Comparison of ENCODE assay signal across 9 mouse cellular contexts in genomic region chr6:72748421-72748820, GRCm38 (mm10). TPM values are rescaled to one million over a fixed set of nuclear protein-coding genes. Genes with fewer than 3 reads are reported as not detected.
DNase-seq lines count a peak whose midpoint lies in the region; ATAC-seq and TF ChIP-seq lines count a peak whose summit lies in the region.
"Had no signal": no experiment of that assay in that cellular context is flagged by ENCODE, and none has a peak within 500 bp of the region (broad histone marks: within the 10 kb centered on the region; RNA-seq: fewer than 3 reads in every experiment).

No protein-coding gene starts in this region.

- peaks cover 18% of the 10 kb centered on the region for H3K4me1 ChIP-seq in liver, postnatal 0 days (ENCODE audit: insufficient read depth)
- peaks cover 41% of the 10 kb centered on the region for H3K4me1 ChIP-seq in liver, embryonic 12.5 days
- peaks cover 36% of the 10 kb centered on the region for H3K4me1 ChIP-seq in brown adipose tissue, adult 24 weeks (ENCODE audit: control insufficient read depth, insufficient read depth, insufficient read length, low read length)
- peaks cover 47% of the 10 kb centered on the region for H3K4me1 ChIP-seq in limb, embryonic 14.5 days (ENCODE audit: control insufficient read depth, insufficient read depth, low read length)

- no peak for DNase-seq in gastrocnemius, adult 2 months
- DNase-seq in gastrocnemius, adult 8-10 months (ENCODE audit: low spot score in 2 of 2), result no peak
- DNase-seq in liver, postnatal 0 days, result no peak
- no peak for DNase-seq in limb, embryonic 14.5 days (ENCODE audit: low spot score)
- no peak for DNase-seq in thymus, postnatal 14 days
- DNase-seq: liver, embryonic 13.5 days had no signal

- TF ChIP-seq EP300 in liver, postnatal 0 days (IDR thresholded peaks at IDR 0.05; ENCODE audit: low read depth), result no peak

- ATAC-seq in liver, postnatal 0 days, result no peak
- no peak for ATAC-seq in liver, embryonic 12.5 days
- 0 out of 2 replicates have a peak, but pooled peaks have one; percentile 10 for ATAC-seq in limb, embryonic 14.5 days (ENCODE audit: low FRiP score, low read depth)
- ATAC-seq in activated CD4-positive, CD25-positive, alpha-beta regulatory T cell, adult 4 months, result no peak

- H3K4me2 ChIP-seq in liver, postnatal 0 days (ENCODE audit: low read depth, low read length), result no peak overlapping the region
- no peak overlapping the region for H3K4me2 ChIP-seq in liver, embryonic 12.5 days
- no peak overlapping the region for H3K4me2 ChIP-seq in limb, embryonic 14.5 days (replicated peaks; ENCODE audit: low read depth, low read length, severe bottlenecking)
- H3K4me2 ChIP-seq: liver, embryonic 13.5 days had no signal

- H3K4me3 ChIP-seq in gastrocnemius, adult 2 months, result peak overlapping the region; percentile 49
- no peak overlapping the region for H3K4me3 ChIP-seq in liver, postnatal 0 days (ENCODE audit: low read depth, low read length)
- no peak overlapping the region for H3K4me3 ChIP-seq in liver, embryonic 12.5 days
- H3K4me3 ChIP-seq in brown adipose tissue, adult 24 weeks (ENCODE audit: insufficient read depth, low read depth, low read length), result no peak overlapping the region
- H3K4me3 ChIP-seq in limb, embryonic 14.5 days (replicated peaks; ENCODE audit: low read length), result no peak overlapping the region
- H3K4me3 ChIP-seq: liver, embryonic 13.5 days had no signal

- TF ChIP-seq POLR2A in limb, embryonic 14.5 days (IDR thresholded peaks at IDR 0.05; ENCODE audit: borderline replicate concordance, extremely low read depth, insufficient read depth, insufficient read length), result no peak

- no peaks in the 10 kb centered on the region for H3K9me3 ChIP-seq in liver, postnatal 0 days (ENCODE audit: low read length)
- H3K9me3 ChIP-seq in liver, embryonic 12.5 days (replicated peaks), result no peaks in the 10 kb centered on the region
- no peaks in the 10 kb centered on the region for H3K9me3 ChIP-seq in limb, embryonic 14.5 days (ENCODE audit: control insufficient read depth, low read length)
- H3K9me3 ChIP-seq: liver, embryonic 13.5 days had no signal

- no peak for TF ChIP-seq CTCF in gastrocnemius, adult 2 months (IDR thresholded peaks at IDR 0.05)
- TF ChIP-seq CTCF in liver, postnatal 0 days (IDR thresholded peaks at IDR 0.05; ENCODE audit: low read depth), result no peak

- H3K9ac ChIP-seq in liver, postnatal 0 days (replicated peaks), result no peak overlapping the region
- H3K9ac ChIP-seq in liver, embryonic 12.5 days, result no peak overlapping the region
- H3K9ac ChIP-seq in limb, embryonic 14.5 days (ENCODE audit: low read depth, low read length, severe bottlenecking), result no peak overlapping the region
- H3K9ac ChIP-seq: liver, embryonic 13.5 days had no signal

- WGBS in liver, postnatal 0 days (ENCODE audit: insufficient replicate concordance), result 4% methylated on average over 2 of the region's 2 CpGs
- WGBS in liver, embryonic 12.5 days (ENCODE audit: insufficient replicate concordance), result 5% methylated on average over 2 of the region's 2 CpGs
- 2% methylated on average over 2 of the region's 2 CpGs for WGBS in limb, embryonic 14.5 days

- peak overlapping the region; percentile 59 for H3K27ac ChIP-seq in gastrocnemius, adult 2 months
- H3K27ac ChIP-seq in liver, postnatal 0 days (ENCODE audit: low read depth), result 0 out of 2 replicates have a peak overlapping the region, but pooled peaks have one; percentile 22
- H3K27ac ChIP-seq in liver, embryonic 12.5 days, result no peak overlapping the region
- peak overlapping the region; percentile 15; the same call in 1 of the 2 replicates for H3K27ac ChIP-seq in brown adipose tissue, adult 24 weeks (replicated peaks; ENCODE audit: low read depth, low read length)
- H3K27ac ChIP-seq in limb, embryonic 14.5 days (replicated peaks; ENCODE audit: low read depth, low read length), result 0 out of 2 replicates have a peak overlapping the region, but pooled peaks have one; percentile 26
- H3K27ac ChIP-seq: liver, embryonic 13.5 days had no signal

- no peaks in the 10 kb centered on the region for H3K27me3 ChIP-seq in liver, postnatal 0 days (ENCODE audit: insufficient read depth, low read length)
- 0 out of 2 replicates have a peak, but pooled peaks cover 13% of the 10 kb centered on the region for H3K27me3 ChIP-seq in liver, embryonic 12.5 days (replicated peaks)
- H3K27me3 ChIP-seq in limb, embryonic 14.5 days (ENCODE audit: control insufficient read depth, insufficient read depth, low read length), result no peaks in the 10 kb centered on the region
- H3K27me3 ChIP-seq: liver, embryonic 13.5 days had no signal

- intact Hi-C loops in gastrocnemius, adult 2 months (cut with DNase I), result loop anchor here (5.0 kb wide), 1 partner anchor 39 kb away; the partner anchor contains the start of gene Tcf7l1

- H3K36me3 ChIP-seq in liver, postnatal 0 days (replicated peaks; ENCODE audit: insufficient read depth, low read length), result no peaks in the 10 kb centered on the region
- H3K36me3 ChIP-seq in liver, embryonic 12.5 days, result no peaks in the 10 kb centered on the region
- peaks cover 4% of the 10 kb centered on the region; the same call in 1 of the 2 replicates for H3K36me3 ChIP-seq in limb, embryonic 14.5 days (ENCODE audit: control insufficient read depth, insufficient read depth, low read length)
- H3K36me3 ChIP-seq: liver, embryonic 13.5 days had no signal

RNA-seq across cellular contexts. Expression of gene Tcf7l1, which starts 40.6 kb away (rescaled TPM):
- total RNA-seq in gastrocnemius, adult 2 months (2021), result 1 to 10 TPM; 4.9 to 7.5 TPM
- total RNA-seq in gastrocnemius, adult 8-10 months (2022), result 1 to 10 TPM; 3.0 to 5.0 (median 4.2) TPM
- polyA plus RNA-seq in liver, postnatal 0 days (2015; fragmentation: Nextera tagmentation; extraction: Ambion mirVana), result 5.7 and 5.8 TPM in 2 replicates
- polyA plus RNA-seq in liver, embryonic 12.5 days (2016; fragmentation: Nextera tagmentation; extraction: Ambion mirVana), result 6.7 and 7.8 TPM in 2 replicates
- 7.9 and 8.7 TPM in 2 replicates for polyA plus RNA-seq in brown adipose tissue, adult 24 weeks (2012; ENCODE audit: insufficient read depth, insufficient read length, missing spikeins)
- 78.1 and 103 TPM in 2 replicates for polyA plus RNA-seq in limb, embryonic 14.5 days (2012; rRNA removed)
- 47.9 and 54.9 TPM in 2 replicates for polyA plus RNA-seq in limb, embryonic 14.5 days (2014; fragmentation: Nextera tagmentation; extraction: Ambion mirVana)
- polyA plus RNA-seq in activated CD4-positive, CD25-positive, alpha-beta regulatory T cell, adult 4 months (2017; shearing (Covaris generic)), result under 1 TPM; 0.40 to 0.75 TPM
